Mouse (Mus musculus): ENCODE data around the gene Myo3b.

The Myo3b gene

GRCm38 (mm10) chr2:70444141-70444540 is 405.2 kb downstream of the Myo3b start:
- DNase-seq (ENCODE audit: low spot score), result no peak

DNA sequence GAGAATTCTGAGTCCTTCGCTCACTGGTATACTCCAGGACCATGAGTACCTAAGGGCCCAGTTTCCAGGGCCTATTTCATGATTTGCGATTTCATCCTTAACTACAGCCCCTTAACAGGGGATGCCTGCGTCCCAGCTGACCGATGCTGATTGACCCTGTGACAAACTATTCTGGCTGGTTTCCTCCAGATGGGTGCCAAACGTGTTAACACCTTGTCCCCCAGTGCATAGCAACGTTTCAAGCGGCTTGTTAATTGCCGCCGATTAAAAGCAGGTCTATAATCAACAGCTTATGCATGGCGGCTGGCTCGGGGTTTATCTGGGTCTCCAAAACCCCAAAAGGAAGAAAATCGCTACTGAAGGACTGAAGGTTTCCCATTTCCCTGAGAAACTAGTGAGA is 417.3 kb downstream of the Myo3b start:
- DNase-seq (ENCODE audit: low spot score), result no peak

- DNase-seq (ENCODE audit: low spot score), result no peak
These were observed 424.7 kb downstream of the Myo3b start for GRCm38 (mm10) chr2:70463606-70464005.

- no peak for DNase-seq (ENCODE audit: low spot score)
These were observed 432.2 kb downstream of the Myo3b start for GRCm38 (mm10) chr2:70471136-70471535.

- peak; percentile 27 for DNase-seq (ENCODE audit: low spot score)
These were observed 433.1 kb downstream of the Myo3b start for GRCm38 (mm10) chr2:70471861-70472620.
